Mouse (Mus musculus) cerebellum, postnatal 14 days (tissue): ENCODE measurements at regions not wholly inside any gene's neighbourhood (a gene's known extent, or its start where the extent isn't known, plus 50 kb on each side); places are given as distances from the start of the nearest gene placed in this dataset.

Source experiments
- DNase-seq, 2 experiments: peaks; one replicate each; pipeline ENCODE4 v3.0.0; 2021; ENCODE audit warnings: mixed read lengths in 2 of 2

DNA sequence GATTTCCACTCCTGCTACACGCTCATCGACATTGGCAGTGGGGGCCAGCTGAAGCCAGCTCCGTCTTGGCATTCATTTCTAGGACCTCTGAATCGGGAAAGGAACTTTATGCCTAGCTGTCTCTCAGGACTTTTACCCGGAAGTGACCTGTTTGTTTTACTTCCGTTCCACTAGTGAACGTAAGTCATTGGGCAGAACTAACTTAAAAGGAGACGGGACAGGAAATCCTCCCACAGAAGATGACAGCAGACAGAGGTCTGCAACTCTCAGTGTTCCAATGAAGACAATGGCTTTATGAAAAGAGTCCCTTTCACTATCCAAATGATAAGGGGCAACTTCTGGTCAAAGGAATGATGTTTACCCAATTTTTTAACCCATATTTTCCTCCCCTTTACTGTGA is 155.5 kb downstream of the Sec61b start:
- no peak for DNase-seq

DNA sequence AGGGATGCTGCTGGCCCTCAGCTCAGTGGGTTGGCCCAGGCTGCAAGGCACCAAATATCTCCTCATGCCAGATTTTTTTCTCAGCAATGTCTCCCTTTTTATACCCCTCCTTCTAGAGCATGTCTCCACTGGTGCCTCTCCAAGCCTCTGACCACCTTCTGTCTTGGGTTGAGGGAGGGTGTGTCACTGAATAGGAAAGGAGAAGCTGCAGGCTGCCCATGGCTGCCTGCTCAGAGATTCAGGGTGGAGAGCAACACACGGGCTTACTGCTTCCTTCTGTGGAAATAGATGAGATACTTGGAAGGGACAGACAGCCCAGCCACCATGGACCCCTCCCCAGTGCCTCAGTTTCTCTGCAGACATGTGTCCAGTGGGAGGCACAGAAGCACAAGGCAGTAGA is 156.0 kb downstream of the Sec61b start:
- DNase-seq: no peak

DNA sequence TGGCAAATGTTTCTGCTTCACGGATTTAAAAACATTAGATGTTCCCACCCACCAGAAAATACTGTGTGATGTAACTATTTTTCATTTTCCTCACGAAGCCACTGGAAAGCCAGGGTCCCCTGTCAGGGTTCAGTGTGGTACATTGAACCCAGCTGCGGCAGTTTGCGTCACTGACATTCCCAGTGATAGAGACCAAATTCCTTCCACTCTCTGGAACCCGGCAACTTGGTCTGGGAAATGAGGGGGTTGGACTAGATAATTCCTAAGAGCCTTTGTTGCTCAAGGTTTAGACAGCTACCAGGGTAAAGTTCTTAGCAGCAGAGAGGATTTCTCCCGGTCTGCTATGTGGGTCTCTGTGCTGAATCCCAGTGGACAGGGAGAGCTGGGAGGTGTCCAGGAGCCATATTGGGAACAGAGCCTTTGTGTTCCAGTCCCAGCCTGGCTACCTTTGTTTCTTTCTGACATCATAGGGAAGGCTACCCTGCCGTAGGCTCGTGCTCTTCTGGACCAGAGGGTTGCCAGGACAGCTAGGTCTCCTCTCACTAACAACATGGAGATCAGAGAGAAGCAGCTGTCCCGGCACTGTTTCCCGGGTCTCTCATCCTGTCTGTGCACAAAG is 164.5 kb downstream of the Sec61b start:
- DNase-seq: no peak

DNA sequence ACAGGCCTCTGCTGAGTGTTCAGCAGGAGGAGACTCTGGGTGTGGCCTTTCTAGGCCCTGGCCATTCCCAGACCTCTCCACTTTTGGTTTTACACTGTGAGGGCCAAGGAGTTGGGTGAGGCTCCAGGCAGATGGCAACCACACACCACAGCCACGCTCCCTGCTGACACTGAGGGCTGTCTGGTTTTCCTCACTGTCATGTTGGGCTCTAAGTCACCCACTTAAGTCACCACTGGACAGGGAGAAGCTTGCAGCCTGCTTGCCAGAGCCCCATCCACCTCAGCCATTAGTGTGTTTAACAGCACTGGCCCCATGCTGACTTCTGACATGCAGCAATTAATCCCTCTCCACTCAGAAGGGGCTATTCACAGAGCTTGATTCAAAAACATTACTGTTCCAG is 170.6 kb downstream of the Sec61b start:
- no peak for DNase-seq

DNA sequence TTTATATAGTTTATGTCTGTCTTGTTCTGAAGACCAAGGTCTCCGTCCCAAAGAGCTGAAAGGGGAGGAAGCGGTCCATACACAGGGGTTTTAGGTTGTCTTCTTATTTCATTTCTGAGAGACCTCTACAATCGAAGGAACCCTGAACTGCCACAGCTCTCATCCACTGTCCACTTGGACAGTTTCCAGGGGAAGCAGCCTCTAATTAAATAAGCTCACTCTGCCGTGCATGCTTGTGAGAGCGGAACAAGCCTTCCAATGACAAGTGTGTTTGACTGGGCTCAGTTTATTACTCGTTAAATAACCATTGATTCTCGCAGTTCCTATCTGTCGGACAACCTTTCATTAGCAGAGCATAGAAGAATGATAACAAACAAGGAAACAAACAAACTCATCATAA is 174.2 kb downstream of the Sec61b start:
- peak; percentile 64 to 71 for DNase-seq

DNA sequence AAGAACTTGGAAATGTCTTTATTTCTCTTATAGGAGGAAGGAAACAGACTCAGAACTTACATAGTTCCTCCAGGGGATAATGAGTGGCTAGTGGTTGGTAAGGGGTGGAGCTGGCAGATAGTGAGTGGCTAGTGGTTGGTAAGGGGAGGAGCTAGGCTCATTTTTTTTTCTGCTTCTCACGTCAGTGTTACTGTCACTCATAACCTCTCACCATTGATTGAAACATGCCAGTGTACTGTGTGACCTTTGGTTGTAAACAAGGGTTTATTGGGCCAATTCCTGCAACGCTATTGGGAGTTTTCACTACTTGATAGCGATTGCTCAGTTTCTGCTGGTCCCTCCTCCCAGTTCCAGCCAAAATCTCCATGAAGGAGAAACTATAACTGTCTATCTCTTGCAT is 175.5 kb downstream of the Sec61b start:
- no peak for DNase-seq

DNA sequence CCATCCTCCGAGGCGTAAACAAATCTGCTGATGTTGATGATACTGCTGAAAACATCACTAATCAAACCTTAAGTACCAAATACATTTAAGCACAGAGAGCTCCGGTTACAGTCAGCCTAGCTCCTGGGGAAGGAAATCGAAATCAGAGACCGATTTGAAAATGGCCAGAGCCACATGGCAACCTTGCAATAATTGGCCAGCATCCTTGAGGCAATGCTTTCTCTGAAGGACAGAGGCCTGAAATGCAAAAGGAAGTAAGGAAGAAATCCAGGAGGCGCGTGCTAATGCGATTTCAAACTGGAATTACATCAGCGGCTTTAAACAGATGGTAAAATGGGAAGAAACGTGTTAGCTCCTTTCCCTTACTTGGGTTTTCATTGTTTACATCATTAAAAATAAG is 177.1 kb downstream of the Sec61b start:
- DNase-seq: no peak

DNA sequence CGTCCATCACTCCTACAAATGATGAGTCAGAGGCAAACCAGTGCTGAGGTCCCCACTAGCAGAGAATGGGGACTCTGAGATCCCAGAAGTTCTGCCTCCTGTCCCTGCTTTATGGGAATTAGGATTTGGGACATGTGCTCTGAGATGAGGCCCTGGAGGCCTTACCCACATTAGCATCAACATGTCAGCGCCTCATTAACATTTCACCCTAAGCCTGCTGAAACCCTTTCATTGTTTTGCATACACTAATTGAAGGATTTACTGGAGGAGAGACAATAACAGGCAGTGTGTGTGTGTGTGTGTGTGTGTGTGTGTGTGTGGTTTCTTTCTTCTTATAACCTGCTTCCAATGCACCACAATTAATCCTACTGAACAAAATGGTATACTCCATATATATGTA is 178.7 kb downstream of the Sec61b start:
- DNase-seq: no peak

DNA sequence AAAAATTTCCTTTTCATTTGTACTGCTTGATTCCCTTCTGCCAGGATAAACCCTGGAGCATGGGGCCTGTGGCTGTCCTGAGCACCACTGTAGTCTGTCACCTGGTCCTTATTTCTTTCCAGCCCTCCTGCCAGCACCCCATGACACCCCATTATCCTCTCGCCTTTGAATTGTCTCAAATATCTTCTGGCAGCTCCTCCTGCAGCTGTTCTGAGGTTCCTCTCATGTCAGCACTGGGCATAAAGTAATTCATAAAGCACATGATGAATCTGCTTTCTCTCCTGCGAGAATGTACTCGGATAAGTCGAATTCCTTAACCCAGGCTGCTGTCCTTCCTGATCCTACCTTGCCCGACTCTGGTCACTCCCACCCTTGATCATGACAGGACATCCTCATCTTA is 195.1 kb downstream of the Sec61b start:
- no peak for DNase-seq

DNA sequence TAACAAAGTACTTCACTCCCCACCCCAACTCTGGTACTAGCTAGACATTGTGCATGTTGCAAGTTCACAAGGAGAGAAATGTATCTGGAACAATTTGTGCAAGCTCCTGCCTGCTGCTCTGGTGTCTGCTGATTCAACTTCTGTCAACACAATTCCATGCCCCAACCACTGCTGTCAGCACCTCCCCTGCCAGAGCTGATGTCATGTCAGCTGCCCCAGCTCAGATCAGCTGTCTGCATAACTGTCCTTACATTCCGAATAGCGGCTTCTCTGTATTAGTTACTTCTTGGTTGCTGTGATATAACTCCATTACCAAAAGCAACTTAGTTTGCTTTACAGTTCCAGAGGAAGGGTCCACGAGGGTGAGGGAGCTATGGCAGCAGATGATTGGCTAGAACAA is 196.0 kb downstream of the Sec61b start:
- no peak for DNase-seq

DNA sequence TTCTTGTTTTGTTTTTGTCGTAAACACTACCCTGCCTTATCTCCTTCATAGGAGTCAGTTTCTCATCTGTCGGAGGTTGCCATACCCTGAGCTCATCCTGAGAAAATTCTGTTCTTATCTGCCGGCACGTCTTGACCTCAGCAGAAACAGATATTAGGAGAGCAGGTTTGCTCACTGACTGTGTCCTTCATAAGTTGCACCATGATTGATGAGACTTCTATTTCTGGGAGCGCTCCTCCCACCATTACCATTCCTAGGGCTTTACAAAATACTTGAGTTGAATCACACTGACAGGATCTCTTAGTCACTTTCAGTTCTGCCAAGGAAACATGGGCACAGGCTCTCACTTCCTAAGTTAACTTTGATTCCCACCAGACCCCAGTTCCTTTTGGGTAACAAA is 196.9 kb downstream of the Sec61b start:
- no peak for DNase-seq

DNA sequence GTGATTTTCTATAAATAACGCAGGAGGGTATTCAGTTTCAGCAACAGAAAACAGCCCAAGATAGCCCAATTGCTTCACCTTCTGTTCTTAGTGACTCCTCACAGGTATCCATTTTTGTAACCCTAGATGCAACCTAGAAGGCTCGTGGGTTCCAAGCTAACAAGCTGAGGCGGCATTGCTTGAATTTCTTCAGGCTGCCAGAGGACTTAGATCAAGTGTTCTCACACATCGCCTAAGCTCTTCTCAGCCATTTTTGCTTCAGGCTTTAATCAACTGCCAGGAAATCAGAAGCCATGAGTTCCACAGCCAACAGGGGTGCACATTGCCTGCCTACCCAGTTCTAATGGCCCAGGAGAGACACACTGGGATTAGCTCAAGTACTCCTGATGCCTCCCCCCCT is 206.7 kb downstream of the Sec61b start:
- no peak for DNase-seq

DNA sequence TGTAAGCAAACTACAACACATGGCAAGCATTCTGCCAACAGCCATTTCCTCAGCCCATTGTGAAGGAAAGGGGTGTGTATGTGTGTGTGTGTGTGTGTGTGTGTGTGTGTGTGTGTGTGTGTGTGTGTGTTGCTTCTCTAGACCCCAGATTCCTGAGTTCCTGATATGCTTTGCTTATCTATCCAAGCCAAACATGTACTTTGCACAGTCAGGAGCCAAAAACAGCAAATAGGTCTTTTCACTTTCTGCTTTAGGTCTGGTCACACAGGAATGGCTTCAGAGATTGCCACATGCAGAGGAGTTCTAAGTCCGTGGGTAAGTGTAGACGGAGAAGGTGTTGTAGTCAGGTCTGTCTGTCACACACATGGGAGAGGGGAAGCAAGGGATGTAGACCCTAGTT is 216.7 kb downstream of the Sec61b start:
- no peak for DNase-seq

DNA sequence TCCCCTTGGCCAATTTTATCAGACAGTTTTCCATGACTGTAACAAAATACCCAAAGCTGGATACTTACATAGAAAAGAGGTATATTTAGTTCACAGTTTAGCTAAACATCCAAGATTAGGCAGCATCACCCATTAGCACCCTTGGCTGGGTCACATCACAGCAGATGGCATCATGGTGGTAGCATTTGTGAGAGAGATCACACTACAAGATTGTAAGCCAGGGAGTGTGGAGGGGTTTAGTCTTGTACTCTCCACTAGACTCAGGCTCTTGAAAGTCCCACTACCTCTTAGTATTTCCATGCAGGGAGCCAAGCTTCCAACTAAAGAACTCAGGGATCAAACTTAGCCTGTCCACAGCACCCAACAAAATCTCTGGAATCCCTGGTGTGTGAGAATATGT is 218.2 kb downstream of the Sec61b start:
- DNase-seq: no peak

DNA sequence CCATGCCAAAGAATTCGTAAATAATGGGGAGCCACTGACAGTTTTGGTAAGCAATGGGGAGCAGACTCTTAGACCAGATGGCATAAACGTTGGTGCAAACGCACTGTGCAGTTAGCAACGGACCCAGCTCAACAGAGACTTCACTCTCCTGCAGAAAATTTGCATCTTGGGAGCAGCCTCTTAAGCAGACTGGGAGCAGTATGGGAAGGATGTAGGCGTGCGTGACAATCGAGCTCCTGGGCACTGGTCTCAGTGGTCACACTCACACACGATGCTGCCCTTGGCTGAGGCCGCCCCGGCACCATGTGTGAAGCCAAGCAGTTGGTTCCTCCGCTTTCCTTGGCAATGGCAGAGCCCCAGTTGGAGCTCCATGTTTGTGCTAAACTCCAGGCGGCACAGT is 218.8 kb downstream of the Sec61b start:
- peak; percentile 58 to 75 for DNase-seq

DNA sequence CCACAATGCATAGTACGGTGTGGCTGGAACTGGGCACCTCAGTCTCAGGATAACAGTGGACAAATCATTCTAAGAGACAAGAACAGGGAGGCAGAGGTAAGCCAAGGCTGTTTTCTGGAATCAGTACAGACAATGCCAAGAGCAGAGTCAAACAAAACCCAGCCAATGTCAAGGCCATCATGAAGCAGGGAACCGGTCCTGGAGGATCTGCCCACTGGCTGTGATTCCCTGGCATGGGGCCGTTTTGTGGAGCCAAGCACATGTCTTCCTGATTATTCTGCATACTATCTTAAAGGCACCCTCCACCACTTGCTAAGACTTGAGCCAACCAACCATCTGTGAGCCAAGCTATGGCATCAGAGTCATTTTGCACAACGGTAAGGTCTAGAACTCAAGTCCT is 222.6 kb downstream of the Sec61b start:
- DNase-seq: peak; percentile 67 to 73

DNA sequence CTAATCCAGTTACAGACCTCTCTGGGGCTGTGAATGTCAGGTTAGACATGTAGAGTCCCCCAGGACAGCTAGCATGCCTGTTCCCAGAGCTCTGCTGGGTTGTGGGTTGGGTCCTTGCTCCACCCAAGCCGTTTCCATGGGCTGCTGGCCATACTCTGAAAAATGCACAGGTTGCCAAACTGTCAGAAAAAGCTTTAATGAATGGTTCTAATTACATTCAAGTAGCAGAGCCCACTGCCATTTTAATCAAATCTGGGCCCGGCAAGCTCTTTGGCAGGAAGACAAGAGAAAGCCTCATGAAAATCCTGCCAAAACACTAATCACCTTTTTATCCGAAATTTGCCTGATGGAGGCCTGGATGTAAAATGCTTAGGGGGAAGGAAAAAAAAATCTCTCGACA is 224.1 kb downstream of the Sec61b start:
- DNase-seq: peak; percentile 67 to 74

DNA sequence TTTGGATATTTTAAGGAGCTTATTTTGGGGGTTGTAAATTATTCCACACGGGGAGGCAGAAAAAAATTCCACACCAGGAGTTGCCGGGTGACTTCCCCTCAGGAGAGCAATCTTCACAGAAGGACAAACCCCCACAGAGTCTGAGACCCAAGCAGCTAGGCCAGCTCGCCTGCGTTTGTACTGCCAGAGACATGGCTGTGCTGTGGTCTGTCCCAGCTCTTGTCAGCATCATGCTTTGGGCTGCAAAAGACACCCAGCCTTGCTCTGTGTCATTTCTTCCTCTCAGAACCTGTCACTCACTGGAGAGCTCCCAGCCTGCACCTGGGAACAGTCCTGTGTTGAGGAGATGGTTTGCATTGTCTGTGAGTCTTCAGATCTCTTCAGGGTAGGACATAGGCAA is 224.5 kb downstream of the Sec61b start:
- peak; percentile 53 to 67 for DNase-seq

DNA sequence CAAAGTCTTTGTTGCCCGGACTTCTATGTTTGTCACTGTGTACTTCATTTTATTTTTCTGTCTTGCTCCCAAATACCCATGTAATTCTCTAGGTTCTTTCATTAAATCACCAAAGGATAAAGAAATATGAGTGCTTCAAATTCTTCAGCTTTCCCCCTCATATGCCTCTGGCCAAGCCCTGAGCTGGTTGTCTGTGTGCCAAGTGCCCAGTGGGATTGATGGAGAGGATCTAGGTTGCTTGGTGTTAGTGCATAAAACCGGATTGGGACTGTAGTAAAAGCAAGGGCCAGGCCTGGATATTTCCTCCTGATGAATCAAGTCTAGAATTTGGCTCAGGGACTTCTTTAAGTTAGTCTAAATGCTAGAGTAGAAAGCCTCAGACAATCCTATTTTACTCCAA is 229.0 kb downstream of the Sec61b start:
- peak; percentile 78 to 81 for DNase-seq

DNA sequence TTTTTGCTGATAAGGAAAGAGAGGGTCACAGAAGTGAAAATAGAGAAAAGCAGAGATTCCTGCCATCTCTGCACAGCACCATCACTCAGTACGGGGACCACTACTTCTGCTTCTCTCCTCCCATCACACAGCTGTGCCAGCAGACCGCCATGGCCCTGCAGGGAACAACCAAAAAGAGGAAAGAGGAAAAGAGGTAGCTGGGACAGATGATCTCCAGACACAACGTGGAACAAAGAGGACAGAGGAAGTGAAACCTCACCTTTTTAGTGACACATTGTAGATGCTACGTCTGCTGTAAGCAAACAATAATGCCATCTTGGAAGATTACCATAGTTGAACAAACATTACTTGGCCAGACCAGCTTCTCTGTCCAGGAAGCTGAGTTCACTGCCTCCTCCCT is 230.1 kb downstream of the Sec61b start:
- no peak for DNase-seq

DNA sequence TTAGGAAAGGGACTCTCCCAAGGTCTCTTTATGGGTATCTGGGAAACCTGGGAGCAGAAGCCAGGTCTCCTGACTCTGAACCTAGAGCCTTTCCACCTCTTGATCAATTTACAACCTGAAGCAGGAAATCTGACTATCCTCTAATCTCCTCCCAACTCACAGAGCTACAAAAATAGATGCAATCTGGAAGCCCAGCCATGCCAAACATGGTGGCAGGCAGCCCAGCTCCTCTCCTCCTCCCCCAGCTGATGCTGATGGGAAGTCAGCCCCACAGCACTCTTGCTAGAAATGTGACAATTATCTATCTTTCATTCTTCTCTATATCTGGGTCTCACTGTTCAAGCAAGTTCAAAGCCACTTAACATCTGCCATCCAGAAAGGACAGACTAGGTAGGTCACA is 233.5 kb downstream of the Sec61b start:
- DNase-seq: peak; percentile 96 to 97

DNA sequence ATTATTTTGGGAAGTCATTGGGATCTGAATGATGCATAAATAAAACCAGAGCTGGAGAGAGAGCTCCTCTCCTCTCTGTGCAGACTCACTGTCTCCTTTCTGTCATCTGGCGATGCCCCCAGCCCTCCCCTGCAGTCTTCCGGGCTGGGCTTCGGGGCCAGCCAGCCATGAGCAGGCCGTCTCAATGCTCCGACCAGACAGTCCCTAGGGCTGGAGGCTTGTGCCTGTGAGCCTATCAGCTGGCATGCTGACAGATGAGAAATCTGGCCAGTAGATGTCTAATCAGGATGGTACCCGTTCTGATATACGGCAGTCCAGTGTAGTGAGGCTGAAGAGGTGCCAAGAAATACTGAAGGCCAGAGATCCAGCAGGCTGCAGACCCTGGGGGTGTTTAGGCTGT is 238.9 kb downstream of the Sec61b start:
- DNase-seq: peak; percentile 64 to 67

DNA sequence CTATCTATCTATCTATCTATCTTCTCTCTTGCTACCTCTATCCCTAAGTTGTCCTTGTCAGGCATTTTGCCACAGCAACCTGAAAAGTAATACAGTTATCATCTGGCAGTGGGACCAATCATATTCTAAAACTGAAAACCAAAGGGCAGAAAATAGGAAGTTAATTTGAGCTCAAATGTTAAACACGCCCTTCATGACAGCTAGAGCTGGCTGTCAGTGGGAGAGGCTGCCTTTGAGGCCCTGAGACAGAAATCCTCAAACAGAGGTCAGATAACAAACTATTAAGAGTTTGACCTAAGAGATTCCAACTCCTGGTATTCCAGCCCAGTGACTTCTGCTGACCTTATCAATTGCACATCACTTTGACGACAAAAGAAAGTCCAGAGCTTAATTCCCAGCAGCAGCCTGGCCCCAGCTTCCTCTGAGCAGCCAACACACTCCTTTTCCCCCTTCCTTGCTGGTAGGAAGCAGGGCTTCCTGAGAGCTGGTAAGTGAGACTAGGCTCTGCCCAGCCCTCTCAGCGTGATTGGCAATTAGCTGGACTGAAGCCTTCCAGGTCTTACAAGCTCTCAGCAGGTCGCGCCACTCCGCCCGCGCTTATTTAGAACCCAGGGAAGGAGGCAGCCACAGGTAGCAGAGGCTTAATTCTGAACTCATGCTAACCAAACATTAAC is 250.0 kb downstream of the Sec61b start:
- peak; percentile 57 to 80 for DNase-seq

DNA sequence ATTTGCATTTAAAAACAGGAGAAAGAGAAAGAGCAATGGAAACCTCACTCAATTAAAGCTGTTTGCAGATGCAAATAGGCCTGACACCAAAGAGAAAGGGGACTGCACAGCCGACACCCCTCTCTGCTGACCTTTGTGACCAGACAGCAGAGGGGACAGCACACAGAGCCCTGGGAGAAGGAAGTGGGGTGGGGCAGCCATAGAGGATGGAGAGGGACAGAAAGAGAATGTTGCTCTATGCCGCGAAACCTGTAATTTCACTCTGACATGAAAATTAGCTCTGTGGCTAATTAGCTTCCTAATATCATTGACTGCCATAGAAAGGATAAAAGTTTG is 250.5 kb downstream of the Sec61b start:
- no peak for DNase-seq

DNA sequence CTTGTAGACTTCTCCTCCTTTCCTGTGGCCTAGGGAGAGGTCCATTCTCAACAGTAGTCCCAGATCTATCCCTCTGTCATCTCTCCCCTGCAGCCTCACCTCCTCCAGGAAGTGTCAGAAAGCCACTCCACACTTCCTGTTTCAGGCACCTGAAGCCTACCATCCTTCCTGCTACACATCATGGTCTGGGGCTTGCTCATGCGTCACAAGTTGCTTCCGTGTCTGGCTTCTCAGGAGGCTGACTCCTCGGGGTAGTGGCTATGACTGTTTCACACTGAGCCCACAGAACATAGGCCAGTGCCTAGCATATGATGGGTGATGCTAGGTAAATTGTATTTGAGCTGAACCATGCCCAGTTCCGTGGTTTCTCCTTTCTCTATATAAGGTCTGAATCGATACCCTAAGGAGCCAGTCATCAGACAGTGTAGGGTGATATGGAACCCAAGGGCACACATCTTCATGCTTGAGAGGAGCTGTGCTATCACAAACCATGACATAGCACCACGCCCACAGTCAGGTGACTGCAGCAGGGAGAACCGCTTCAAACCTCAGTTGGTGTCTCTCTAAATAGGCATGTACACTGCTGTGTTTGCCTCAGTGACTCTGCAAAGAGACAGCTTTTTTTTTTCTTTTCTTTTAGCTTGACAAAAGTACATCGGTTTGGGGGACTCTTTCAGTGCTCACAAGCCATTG is 272.2 kb downstream of the Sec61b start:
- DNase-seq: no peak
